Mouse (Mus musculus) liver, embryonic 14.5 days (tissue): ENCODE results near the gene Pon2. TPM values are rescaled to one million over a fixed set of nuclear protein-coding genes. Genes with fewer than 3 reads are reported as not detected.
A peak's percentile ranks its signal among the peaks of the same experiment; 100 is the strongest.

Experiments used
- ATAC-seq: fragments of 200-750 bp; cut with Nextera tagmentation; 2 replicates; pipeline ENCODE4 v1.8.0; 2017; ENCODE audit warnings: moderate number of reproducible peaks, mild to moderate bottlenecking, moderate library complexity; ENCODE audit not compliant: insufficient read depth
- DNase-seq, 3 experiments: peaks; one replicate each; pipeline ENCODE4 v3.0.0-alpha.2; 2012 to 2013; ENCODE audit warnings: low read depth in 3 of 3, low spot score in 3 of 3
- H3K27ac ChIP-seq: fragments of 300-500 bp; sonication (generic); 2 replicates; pipeline ENCODE4 v1.5.1; 2014; ENCODE audit warnings: moderate library complexity, mild to moderate bottlenecking, control low read depth, inconsistent platforms
- H3K27me3 ChIP-seq: fragments of 300-500 bp; sonication (generic); 2 replicates; pipeline ENCODE4 v1.6.1; 2014; ENCODE audit warnings: mild to moderate bottlenecking, low read length, moderate library complexity; ENCODE audit not compliant: control insufficient read depth, insufficient read depth
- H3K36me3 ChIP-seq: fragments of 300-500 bp; sonication (generic); replicated peaks from 2 replicates; pipeline ENCODE4 v1.6.1; 2014; ENCODE audit warnings: low read depth; ENCODE audit not compliant: control insufficient read depth, insufficient read depth
- H3K4me1 ChIP-seq, 2 experiments: fragments of 200-500 bp in 1 of 2; fragments of 300-500 bp in 1 of 2; sonication (generic) in 1 of 2; replicated peaks; 2 replicates each; pipeline ENCODE4 v1.6.1; 2012 to 2014; ENCODE audit warnings: antibody characterized with exemption in 1 of 2, inconsistent platforms in 1 of 2, low read length in 1 of 2; ENCODE audit not compliant: control insufficient read depth in 2 of 2, insufficient read depth in 2 of 2
- H3K4me2 ChIP-seq: fragments of 300-500 bp; sonication (generic); 2 replicates; pipeline ENCODE4 v1.6.1; 2014; ENCODE audit warnings: low read depth, mild to moderate bottlenecking, control low read depth, moderate library complexity
- H3K4me3 ChIP-seq, 2 experiments: fragments of 200-500 bp in 1 of 2; fragments of 300-500 bp in 1 of 2; sonication (generic) in 1 of 2; 2 replicates each; pipeline ENCODE4 v1.5.1; 2012 to 2014; ENCODE audit warnings: low read depth in 2 of 2, low read length in 2 of 2, mild to moderate bottlenecking in 2 of 2, control low read depth in 1 of 2, inconsistent platforms in 1 of 2, moderate library complexity in 1 of 2; ENCODE audit not compliant: insufficient read depth in 1 of 2
- H3K9ac ChIP-seq: fragments of 300-500 bp; sonication (generic); replicated peaks from 2 replicates; pipeline ENCODE4 v1.6.1; 2014; ENCODE audit warnings: mild to moderate bottlenecking, control low read depth, moderate library complexity
- H3K9me3 ChIP-seq: fragments of 300-500 bp; sonication (generic); 2 replicates; pipeline ENCODE4 v1.6.1; 2016; ENCODE audit warnings: low read length, mixed read lengths; ENCODE audit not compliant: control insufficient read depth
- CTCF ChIP-seq: IDR thresholded peaks from 2 replicates; pipeline ENCODE4 v1.5.1; 2016; ENCODE audit warnings: antibody characterized with exemption, low read depth, control low read depth
- EP300 ChIP-seq: IDR thresholded peaks from 2 replicates; pipeline ENCODE4 v1.6.1; 2016; ENCODE audit warnings: antibody characterized with exemption, low read depth
- WGBS: fragments of 180-500 bp; shearing (Covaris S2); extraction: QIAGEN DNeasy Blood & Tissue Kit; methylation state at CpG from one replicate; pipeline ENCODE4 v1.1.7; 2014; ENCODE audit not compliant: insufficient replicate concordance; 5-methylcytosine and 5-hydroxymethylcytosine counted together
- polyA plus RNA-seq, 2 experiments: library from polyadenylated mRNA; depleted of rRNA in 1 of 2; stranded (reverse) in 1 of 2; unstranded in 1 of 2; fragments of >200 nt; fragmentation: Nextera tagmentation in 1 of 2; extraction: Ambion mirVana in 1 of 2; gene quantifications; 2 replicates each; pipeline versions ENCODE4 v1.2.1 to v1.2.3; 2012 to 2014

Pon2 gene
- polyA plus RNA-seq, 2 experiments, result 27.3 to 32.5 TPM

GRCm38 (mm10) chr6:5254869-5255268 is 43.4 kb downstream of the Pon2 start:
- no peak overlapping the region for H3K27ac ChIP-seq
- no peaks in the 10 kb centered on the region for H3K27me3 ChIP-seq
- no peaks in the 10 kb centered on the region for H3K9me3 ChIP-seq
- 74% methylated on average over 2 of the region's 2 CpGs for WGBS
- H3K9ac ChIP-seq, result peak overlapping the region; percentile 67
- peak overlapping the region; percentile 68 for H3K4me2 ChIP-seq
- H3K4me1 ChIP-seq, result peaks cover 13 to 17% of the 10 kb centered on the region in 2 experiments
- ATAC-seq (no peak), DNase-seq (no peak)
- peak overlapping the region in 1 of 2 experiments; percentile 69; a peak in 2 of 4 replicates for H3K4me3 ChIP-seq
- no peaks in the 10 kb centered on the region for H3K36me3 ChIP-seq
- TF ChIP-seq EP300 (no peak), CTCF (no peak)

GRCm38 (mm10) chr6:5245926-5246325 is 52.3 kb downstream of the Pon2 start:
- H3K27ac ChIP-seq, result no peak overlapping the region
- no peak overlapping the region for H3K4me2 ChIP-seq
- TF ChIP-seq CTCF (no peak), EP300 (no peak)
- H3K9ac ChIP-seq, result no peak overlapping the region
- H3K4me3 ChIP-seq, result no peak overlapping the region
- H3K36me3 ChIP-seq, result no peaks in the 10 kb centered on the region
- WGBS, result 81% methylated on average over 6 of the region's 6 CpGs
- DNase-seq, result no peak
- no peaks in the 10 kb centered on the region for H3K27me3 ChIP-seq
- H3K9me3 ChIP-seq, result no peaks in the 10 kb centered on the region
- ATAC-seq, result no peak
- no peaks in the 10 kb centered on the region for H3K4me1 ChIP-seq

GRCm38 (mm10) chr6:5238799-5239198 is 59.5 kb downstream of the Pon2 start:
- DNase-seq (no peak), ATAC-seq (no peak)
- H3K27ac ChIP-seq, result no peak overlapping the region
- no peak overlapping the region for H3K9ac ChIP-seq
- H3K4me2 ChIP-seq, result no peak overlapping the region
- no peak for TF ChIP-seq EP300
- no peak for TF ChIP-seq CTCF
- H3K4me3 ChIP-seq, result no peak overlapping the region
- peaks cover 2% of the 10 kb centered on the region; the same call in 1 of the 2 replicates for H3K36me3 ChIP-seq
- 82% methylated on average over 3 of the region's 3 CpGs for WGBS
- H3K4me1 ChIP-seq, result peaks cover 12 to 15% of the 10 kb centered on the region in 2 experiments
- no peaks in the 10 kb centered on the region for H3K9me3 ChIP-seq
- H3K27me3 ChIP-seq, result no peaks in the 10 kb centered on the region

GRCm38 (mm10) chr6:5237510-5237909 is 60.7 kb downstream of the Pon2 start:
- ATAC-seq (no peak), DNase-seq (no peak)
- 78% methylated on average over 4 of the region's 4 CpGs for WGBS
- TF ChIP-seq CTCF (no peak), EP300 (no peak)
- no peak overlapping the region for H3K4me3 ChIP-seq
- H3K9me3 ChIP-seq, result no peaks in the 10 kb centered on the region
- no peaks in the 10 kb centered on the region for H3K27me3 ChIP-seq
- peaks cover 12 to 15% of the 10 kb centered on the region in 2 experiments for H3K4me1 ChIP-seq
- no peak overlapping the region; the same call in 1 of the 2 replicates for H3K27ac ChIP-seq
- H3K36me3 ChIP-seq, result peaks cover 2% of the 10 kb centered on the region; the same call in 1 of the 2 replicates
- H3K9ac ChIP-seq, result no peak overlapping the region
- no peak overlapping the region for H3K4me2 ChIP-seq

GRCm38 (mm10) chr6:5236843-5237371 is 61.3 kb downstream of the Pon2 start:
- Histone ChIP-seq H3K9ac (no peak overlapping the region; the same call in 1 of the 2 replicates), H3K9me3 (no peaks in the 10 kb centered on the region), H3K27me3 (no peaks in the 10 kb centered on the region), H3K4me3 (no peak overlapping the region), H3K4me2 (no peak overlapping the region; the same call in 1 of the 2 replicates), H3K27ac (no peak overlapping the region; the same call in 1 of the 2 replicates), H3K4me1 (peaks cover 12 to 15% of the 10 kb centered on the region in 2 experiments), H3K36me3 (peaks cover 2% of the 10 kb centered on the region; the same call in 1 of the 2 replicates)
- TF ChIP-seq CTCF, result no peak
- no peak for TF ChIP-seq EP300
- 56% methylated on average over 8 of the region's 8 CpGs for WGBS
- ATAC-seq, result peak; percentile 50; the same call in 1 of the 2 replicates
- no peak for DNase-seq
